Mouse (Mus musculus) right cerebral cortex, postnatal 14 days (tissue): ENCODE measurements at regions not wholly inside any gene's neighbourhood (a gene's known extent, or its start where the extent isn't known, plus 50 kb on each side); places are given as distances from the start of the nearest gene placed in this dataset.
"Not testable (repeated sequence)": the region's sequence is repeated elsewhere in the genome, so short reads cannot be mapped to it uniquely, and the experiment has no call there.

Source experiments
- DNase-seq: peaks from one replicate; pipeline ENCODE4 v3.0.0; 2022

DNA sequence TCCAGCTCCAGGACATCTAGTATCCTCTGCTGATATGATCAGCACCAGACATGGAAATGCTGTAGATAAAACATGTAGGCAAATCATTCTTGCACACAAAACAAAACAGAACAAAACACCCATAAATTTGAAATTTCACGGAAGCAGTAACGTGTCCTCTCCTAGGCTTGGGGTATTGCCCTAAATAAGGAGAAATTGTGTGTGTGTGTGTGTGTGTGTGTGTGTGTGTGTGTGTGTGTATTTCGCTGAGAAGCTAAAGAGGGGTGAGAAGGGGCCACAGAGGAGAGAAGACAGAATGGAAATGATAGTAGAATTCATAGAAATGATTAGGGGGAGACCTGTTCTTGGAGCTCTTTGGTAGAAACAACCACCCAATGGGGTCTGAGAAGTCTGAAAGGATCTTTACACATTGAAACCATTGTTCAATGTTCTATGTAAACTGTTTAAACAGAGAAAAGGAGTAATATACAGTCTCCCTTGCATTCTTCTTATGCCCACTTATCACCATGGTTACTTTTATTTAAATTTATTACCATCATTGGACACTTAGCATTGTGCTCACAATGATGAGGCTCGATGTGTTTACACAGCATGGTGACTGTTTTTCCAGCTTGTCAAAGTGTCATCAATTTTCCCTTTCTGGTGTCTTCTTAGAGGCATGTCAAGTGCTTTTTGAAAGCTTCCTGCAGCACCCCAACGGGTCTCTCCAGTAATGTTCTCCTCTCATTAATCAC is 317.3 kb upstream of the 4933412E24Rik start:
- no peak for DNase-seq

DNA sequence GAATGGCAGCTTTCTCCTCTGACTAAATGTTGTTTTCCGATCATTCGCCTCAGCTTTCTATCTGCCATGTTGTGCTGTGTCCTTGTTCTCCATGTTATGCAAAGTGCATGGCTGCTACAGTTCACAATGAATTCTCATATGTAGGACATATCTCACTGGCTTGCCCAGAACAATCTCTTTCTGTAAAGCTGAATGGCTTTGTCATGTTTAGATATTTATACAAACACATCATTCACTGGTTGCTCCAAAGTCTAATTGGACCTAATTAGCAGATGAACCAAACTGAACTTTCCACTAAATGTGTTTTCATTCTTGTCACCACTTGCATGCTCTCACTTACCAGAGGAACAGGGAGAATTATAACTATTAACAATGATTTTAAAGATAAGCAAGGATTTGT is 301.2 kb upstream of the 4933412E24Rik start:
- DNase-seq: no peak

DNA sequence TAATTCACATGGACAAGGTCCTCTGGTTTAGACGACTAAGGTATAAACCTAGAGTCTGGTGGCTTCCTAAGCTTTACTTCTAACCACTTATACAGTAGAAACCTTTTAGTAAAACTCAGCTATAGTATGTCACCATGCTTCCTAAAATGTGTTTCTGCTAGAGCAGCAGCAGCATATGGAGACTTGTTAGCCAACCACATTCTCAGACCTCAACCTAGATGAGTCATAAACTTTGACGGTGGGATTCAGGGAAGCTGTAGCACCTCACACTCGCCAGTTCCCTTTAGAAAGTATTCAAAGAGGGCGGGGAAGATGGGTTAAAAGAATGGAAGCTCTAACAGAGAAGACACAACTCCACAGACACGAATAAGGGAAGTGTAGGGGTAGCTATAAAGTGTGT is 298.8 kb upstream of the 4933412E24Rik start:
- DNase-seq: no peak

DNA sequence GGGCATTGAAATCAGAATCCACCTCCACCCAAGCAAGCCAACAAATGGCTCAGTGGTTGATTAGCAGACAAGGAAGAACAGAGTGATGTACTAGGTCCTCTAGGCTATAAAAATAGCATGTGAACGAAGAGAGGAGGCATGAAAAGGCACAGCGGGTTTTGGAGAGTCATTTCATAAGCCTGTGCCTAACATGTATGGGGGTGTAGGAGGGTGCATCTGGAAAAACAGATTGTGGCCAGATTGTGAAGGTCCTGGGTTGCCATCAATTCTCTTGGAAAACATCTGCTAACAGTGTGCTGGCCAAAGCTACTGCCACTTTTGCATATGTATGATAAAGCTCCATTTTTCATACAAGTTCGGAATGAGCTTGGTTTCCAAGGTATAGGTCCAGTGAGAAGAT is 293.5 kb upstream of the 4933412E24Rik start:
- peak; percentile 9 for DNase-seq

DNA sequence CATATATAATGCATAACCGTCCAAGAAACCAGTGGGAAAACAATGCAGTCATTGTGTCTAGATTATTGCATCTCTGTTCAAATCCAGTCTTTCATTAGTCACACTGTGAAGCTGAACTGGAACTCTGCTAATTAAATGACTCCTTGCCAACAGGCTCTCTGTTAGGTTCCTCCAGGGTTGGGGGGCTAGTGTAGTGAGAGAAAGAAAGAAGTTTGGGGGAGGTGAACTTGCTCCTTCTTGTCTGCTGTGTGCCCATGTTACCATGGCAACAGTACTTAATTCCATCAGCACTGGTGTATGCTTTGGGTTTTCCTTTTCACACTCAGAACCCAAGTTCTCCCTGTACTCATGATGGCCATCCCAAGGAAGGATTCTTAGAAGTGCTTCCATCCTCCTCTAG is 292.6 kb upstream of the 4933412E24Rik start:
- no peak for DNase-seq

DNA sequence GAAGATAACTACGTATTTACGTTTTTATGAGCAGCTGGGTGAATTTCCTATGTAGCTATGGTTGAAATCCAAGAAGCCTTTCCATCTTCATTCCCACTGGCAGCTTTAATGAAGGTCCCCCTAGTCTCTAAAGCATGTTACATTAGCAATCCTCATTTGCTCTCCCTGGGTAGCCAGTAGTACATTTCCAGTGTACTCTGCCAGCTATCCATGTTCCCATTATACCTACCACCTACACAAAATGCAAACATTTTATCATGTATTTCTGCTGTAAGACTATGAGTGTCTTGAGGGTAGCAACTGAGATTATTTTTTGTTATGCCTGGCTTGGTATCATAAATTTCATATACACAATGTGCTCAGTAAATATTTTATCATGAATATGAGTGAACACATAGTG is 291.7 kb upstream of the 4933412E24Rik start:
- DNase-seq: no peak

DNA sequence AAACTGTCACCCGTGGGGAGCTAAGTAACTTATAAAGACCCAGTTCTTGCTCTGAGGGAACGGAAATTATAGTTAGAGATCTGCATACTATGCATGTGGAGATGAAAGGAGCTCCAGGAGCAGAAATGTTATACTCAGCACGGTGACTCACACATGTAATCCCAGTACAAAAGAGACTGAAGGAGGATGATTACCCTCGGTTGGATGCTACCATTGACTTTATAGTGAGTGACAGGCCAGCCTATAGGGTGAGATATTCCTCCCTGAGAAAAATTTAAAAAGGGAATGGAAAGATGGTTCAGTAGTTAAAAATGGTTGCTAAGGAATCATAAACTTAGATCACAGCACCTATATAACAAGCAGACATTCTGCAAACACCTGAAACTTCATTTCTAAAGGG is 287.1 kb upstream of the 4933412E24Rik start:
- DNase-seq: no peak

DNA sequence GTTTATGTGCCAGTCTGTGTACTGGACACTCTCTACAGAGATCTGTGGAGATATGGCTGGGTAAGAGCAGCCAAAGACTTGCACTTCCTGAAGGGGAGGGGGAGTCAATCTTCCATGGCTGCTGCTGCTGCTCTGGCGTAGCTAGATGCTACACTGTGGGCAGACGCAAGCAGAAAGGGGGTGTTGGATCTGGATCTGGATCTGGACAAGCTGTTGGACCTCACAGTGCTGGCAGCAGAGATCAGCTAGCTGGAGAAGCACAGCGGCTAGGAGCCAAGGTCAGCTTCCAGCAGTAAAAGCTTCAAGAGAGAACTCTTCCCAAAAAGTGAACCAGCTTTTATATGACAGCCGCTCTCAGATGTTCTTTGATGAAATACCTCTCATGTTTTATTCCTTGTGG is 285.5 kb upstream of the 4933412E24Rik start:
- DNase-seq: no peak

DNA sequence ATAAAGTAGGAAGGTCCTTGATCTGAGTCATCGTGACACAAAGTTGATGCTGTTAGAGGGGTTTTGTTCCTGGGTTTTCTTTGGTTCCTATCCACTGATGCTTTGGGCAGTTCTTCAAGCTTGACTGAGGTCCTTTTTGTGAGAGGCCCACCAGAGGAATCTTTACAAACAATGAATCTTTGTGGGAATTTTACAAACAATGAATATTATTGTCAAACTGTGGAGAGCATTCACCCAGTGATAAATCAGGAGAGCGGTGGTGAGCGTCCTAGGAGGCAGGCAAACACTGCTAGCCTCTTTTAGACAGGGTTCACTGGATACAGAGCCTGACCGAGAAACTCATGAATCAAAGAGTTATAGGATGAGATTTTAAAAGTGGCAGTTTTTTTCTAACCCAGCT is 268.9 kb upstream of the 4933412E24Rik start:
- no peak for DNase-seq

DNA sequence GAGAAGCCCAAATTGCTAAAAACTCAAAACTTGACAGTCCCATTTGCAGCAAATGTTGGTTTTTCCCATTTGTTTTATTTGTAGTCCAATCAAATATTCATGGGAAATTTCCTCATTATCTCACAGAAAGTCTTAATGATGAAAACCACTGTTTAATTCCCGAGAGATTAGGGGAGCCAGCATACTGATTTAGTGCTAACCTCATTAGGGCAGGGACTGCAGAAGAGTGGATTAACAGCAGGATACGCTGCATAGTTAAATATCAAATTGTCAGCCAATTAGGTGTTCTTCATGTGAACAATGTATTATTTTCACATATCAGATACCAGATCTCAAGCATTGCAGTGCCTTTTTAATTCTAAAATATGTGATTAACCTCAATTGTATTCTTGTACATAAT is 264.0 kb upstream of the 4933412E24Rik start:
- no peak for DNase-seq

DNA sequence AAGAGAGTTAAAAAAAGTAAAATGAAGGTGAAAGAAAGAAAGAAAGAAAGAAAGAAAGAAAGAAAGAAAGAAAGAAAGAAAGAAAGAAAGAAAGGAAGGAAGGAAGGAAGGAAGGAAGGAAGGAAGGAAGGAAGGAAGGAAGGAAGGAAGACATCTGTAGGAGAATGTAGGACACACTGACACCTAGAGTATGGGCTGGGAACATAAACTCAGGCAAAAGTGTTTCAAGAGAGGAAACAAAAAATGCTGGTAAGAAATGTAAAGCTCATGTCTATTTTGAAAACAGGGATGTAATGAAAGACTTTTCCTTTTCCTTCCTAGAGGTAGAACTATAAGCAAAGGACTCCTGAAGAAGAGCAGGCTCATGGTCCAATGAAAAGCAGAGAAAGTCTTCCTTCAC is 237.2 kb upstream of the 4933412E24Rik start:
- DNase-seq: not testable (repeated sequence)

DNA sequence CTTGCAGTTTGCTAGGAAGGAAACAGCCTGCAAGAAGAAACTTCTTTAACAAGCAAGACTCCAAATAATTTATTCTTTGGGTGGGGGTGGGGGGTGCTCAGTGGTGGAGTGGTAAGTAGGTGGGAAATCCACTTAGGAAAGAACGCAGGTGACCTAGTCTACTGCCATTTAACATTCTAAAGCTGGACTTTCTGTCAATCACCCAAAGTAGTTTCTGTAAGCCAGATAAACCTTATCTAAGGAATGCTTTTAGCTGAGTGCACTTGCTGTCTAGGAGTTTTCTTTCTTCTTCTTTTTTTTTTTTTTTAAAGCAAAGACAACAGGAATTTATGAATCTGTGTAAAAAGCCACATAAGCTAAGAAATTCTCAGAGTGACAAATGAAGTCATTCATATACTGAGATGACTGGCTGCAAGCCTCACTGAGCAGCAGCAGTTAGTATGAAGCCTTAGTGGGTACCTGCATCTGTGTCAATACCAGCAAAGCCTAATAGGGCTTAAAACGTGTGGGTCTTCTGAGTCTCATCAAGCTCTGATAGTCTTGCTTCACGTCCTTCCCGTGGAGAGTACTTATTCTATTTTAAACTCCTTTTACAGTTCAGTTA is 210.0 kb upstream of the 4933412E24Rik start:
- DNase-seq: no peak

DNA sequence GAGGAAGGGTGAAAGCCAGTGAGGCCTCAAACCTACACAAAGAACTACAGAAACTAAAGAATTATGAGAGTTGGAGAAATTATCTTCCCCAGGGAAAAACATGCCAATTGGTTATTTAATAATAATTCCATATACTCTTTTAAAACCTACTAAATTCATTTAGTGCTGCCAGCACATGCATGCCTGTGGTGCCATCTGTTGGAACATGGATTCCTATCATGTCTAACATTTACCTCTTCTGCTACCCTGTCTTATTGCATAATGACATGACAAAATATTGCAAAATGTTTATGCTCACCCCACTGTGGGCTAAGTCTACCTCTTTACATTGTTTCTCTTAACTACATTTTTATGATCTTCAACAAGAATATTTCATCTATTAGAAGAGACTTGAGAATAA is 178.7 kb upstream of the 4933412E24Rik start:
- DNase-seq: no peak

DNA sequence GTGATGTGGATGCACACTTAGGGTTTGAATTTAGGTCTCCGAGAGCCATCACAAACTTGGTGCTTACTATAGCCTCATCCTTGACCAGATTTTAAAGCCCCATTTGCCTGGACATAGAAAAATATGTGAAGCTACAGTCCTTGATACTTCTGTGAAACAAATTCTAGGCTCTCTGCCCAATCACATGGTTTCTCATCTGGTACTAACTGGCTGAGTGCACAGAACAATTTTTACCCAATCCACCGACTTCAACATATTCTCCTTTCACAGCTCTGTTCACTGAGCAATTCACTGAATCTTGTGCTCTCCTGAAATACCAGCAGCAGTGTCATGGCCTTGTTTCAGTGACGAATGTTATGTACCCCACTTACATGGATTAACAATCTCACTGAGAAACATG is 176.7 kb upstream of the 4933412E24Rik start:
- DNase-seq: no peak

DNA sequence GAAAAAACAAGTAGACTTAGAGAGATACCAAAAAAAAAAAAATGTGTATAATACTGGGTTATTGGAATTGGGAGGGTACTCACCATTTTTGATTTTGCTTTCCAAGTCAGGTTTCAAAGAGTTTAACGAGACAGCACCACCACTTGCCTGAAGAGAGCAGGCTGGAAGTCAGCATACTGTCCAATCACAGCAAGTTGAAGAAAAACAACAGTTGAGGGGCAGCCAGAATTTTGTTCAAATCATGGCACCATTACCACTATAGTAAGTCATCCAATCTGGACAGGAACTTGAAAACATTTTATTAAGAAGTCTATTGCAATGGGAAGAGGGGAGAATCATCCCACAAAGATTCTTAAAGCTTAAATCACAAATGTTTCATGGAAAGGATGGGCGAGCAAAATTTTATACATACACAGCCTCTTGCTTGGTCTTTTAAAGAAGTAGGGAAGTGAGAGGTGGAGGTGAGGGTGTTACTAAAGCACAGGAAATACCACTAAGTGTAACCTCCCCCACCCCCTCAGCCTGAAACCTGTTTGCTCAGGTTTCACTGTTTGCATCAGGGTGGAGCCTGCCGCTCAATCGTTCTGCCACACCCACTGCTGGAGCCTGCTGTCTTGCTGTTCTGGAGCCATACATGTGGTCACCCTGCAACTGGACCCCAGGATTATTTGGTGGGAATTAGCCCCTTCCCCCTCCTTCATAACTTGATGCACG is 170.7 kb upstream of the 4933412E24Rik start:
- no peak for DNase-seq

DNA sequence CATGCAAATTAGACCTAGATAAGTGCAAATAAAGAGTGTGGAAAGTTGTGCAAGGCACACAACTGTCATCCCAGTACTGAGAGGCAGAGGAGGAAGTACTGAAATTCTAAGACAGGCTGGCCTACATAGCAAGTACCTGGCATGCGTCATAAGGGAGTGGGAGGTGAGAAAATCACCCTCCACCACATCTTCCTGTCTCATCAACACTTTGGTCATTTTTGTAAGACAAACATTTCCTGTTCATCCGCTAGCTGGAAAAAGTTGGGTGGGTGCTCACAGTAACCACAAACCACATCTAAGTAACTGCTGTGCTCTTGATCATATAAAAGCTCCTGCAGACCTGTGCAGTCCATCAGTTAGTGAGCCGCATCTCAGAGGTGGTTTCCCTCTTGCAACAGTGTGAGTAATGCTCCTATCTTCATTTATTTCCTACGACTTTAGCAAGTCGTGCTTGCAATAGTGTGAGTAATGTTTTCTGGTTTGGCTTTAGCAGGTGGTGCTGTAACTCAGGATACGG is 125.2 kb upstream of the 4933412E24Rik start:
- DNase-seq: no peak

DNA sequence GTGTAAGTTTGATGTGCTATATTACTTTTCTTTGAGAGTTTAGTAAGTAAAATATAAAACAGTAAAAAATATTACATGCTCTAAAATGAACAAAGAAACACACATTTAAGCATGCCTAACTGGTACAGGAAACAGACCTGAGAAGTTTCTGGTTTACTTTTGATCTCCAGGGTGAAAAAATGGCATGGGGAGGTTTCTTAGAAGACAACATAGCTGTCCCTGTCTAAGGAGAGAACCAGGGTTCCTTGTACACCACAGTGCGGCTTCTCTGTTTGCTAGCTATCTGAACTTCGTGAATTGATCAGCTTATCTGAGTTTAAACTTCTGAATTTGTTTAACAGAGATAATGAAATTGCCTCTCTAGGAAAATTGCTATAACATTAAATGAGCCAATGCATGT is 120.3 kb upstream of the 4933412E24Rik start:
- DNase-seq: no peak

DNA sequence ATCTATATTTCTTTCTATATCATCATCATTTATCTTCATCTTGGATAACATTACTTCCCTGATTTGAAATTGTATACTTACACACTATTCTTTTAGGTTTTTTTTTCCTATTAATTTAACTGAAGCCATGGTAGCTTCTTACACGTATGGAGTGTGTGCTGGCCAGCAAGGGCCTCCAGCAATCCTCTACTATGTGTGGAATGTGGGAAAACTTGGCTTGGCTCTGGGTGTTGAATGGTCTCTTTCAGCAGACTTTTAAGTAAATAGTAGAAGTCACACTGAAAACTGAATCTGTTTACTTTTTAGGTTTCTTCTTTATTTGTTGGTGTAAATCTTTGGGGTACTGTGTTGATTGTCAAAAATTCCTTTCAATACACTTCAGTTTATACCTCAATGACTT is 118.1 kb upstream of the 4933412E24Rik start:
- DNase-seq: no peak

DNA sequence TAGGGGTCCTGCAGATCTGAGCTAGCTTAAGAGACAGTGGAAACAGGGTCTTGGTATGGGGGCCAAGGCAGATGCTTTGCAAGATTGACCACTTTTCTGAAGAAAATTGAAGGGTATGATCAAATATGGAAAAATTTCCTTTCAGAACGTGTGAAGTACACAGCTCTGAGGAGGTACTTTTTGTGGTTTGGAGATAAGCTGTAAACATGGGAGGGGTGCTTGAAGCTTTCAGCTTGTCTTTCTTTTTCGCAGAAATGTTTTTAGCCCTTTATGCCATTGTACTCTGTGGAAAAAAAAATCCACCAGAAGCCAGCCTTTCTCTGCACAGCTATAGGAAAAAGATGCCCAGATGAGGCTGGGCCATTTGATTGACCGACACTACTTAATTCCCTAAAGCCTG is 116.3 kb upstream of the 4933412E24Rik start:
- DNase-seq: no peak

DNA sequence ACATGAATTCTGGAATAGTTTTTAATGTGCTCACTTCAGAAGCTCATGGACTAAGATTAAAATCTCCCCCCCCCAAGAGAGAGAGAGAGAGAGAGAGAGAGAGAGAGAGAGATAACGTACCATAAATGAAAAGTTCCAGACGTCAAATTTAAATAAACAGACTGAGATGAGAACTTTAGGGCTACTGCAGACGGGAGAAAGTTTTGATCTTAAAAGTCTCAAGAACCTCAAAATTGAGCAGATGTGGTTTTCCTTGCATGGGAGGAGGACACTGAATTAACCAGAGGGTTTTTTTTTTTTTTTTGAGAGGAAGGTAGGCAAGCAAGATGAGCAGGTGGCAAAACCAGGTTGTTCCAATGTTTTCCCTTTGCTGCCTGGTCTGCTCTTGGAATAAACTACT is 108.0 kb upstream of the 4933412E24Rik start:
- no peak for DNase-seq

DNA sequence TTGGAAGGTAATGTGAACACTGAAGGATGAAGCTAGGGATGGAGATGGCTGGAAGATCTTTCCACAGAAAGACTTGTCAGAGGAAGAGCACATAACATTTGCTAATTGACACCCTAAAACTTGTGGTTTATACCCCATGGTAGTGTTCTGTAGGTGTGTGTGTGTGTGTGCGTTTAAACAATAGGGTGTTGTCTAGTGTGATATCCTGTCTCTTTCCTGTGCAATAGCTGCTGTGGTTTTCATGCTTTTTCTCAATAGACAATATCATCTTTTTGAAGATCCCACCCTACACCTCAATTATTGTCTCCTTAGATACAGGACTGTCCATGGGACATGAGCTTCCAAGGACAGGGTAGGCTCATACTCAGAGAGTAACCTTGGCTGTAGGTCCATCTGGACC is 103.5 kb upstream of the 4933412E24Rik start:
- no peak for DNase-seq

DNA sequence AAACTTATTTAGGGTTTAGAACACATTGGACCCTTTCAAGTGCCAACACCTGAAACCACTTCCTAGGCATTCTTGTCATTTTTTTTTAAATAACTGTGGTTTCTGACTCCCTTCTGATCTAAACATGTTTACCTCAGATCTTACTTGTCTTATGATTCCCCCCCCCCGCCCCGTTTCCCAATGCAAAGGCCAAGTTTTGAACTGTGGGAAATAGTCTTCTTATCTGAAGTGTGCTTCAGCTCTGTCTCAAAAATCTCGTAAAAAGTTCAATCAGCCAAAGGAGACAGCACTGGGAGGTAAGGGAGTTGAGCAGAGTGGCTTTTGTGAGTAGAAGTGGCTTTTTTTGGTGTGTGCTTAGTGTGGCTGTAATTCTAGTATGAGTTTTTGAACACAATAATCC is 95.5 kb upstream of the 4933412E24Rik start:
- DNase-seq: no peak

DNA sequence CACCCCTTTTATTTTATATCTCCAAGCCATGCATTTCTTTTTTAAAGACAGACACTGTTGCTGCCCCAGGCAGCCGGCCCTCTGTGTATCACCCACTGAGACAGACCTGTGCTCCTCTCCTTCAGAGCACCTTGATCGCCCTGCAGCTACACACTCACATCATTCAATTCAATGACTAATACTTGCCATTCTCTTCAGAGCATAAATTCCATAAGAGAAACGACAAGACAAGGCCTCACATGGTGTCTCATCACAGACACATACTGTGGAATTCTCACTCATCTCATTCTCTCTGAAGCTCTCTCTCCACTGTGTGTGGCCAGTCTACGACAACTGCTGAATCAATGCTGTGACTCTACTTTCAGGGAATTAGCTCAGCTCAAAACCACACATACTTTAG is 94.6 kb upstream of the 4933412E24Rik start:
- DNase-seq: no peak

DNA sequence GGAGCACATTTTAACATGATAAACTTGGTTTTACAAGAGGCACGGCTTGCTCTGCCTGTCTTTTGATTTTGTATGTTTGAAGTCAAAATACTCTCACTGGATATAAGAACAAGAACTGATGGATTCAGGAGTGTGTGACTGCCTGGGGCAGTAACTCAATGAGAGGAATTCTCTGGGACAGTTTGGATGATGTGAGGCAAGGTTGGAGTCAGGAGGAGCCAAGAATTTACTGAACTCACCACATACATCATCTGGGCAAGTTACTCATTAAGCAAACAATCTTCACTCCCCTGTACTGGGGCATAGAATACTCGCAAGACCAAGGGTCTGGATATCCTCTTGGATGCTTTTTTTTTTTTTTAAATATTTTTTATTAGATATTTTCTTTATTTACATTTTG is 87.7 kb upstream of the 4933412E24Rik start:
- no peak for DNase-seq
